Mouse (Mus musculus): ENCODE data around the gene Nyap1.
"Not testable (repeated sequence)": the region's sequence is repeated elsewhere in the genome, so short reads cannot be mapped to it uniquely, and the experiment has no call there.

Gene Nyap1

DNA sequence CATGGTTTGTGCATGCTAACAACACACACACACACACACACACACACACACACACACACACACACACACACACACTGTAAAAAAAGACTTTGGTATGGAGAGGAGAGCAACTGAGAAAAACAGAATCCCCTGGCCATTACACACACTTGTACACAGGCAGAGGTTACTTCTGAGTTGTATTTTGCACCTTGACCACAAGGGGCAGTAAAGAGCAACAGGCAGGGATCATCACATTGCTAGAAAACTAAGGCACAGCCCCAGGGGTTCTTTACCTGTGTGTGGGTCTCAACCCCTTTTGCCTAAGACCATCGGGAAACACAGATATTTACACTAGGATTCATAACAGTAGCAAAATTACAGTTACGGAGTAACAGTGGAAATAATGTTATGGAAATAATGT is 29.3 kb upstream of the Nyap1 start:
- intact Hi-C loops (cut with DNase I) = no loop called here

DNA sequence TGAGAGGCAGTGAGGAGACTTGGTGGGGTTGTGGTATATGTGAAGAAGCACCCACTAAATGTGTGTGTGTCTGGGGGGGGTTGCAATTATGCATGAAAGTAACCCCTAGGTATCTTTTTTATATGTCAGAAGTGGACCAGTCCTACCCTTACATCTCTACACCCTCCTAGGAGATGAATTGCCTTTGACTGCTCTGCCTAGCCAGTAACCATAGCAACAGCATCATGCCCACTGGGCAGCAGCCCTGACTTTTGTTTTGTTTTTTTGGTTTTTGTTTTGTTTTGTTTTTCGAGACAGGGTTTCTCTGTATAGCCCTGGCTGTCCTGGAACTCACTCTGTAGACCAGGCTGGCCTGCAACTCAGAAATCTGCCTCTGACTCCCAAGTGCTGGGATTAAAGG is 27.1 kb upstream of the Nyap1 start:
- intact Hi-C loops (cut with DNase I) = no loop called here

DNA sequence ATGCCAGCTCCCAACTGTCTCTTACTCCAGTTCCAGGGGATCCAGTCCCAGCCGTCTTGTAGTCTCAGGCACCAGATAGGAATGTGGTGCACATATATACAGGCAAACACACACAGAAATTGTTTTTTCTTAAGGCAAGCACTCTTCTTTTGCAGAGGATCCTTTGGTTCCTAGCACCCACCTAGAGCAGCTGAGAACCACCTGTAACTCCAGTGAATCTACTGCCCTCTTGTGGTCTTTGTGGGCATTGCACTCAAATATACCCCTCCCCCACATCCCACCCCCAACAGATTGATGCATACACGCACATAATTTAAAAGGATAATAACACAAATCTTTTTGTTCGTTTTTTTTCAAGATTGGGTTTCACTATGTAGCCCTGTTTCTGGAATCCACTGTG is 24.9 kb upstream of the Nyap1 start:
- intact Hi-C loops (cut with DNase I) = no loop called here

DNA sequence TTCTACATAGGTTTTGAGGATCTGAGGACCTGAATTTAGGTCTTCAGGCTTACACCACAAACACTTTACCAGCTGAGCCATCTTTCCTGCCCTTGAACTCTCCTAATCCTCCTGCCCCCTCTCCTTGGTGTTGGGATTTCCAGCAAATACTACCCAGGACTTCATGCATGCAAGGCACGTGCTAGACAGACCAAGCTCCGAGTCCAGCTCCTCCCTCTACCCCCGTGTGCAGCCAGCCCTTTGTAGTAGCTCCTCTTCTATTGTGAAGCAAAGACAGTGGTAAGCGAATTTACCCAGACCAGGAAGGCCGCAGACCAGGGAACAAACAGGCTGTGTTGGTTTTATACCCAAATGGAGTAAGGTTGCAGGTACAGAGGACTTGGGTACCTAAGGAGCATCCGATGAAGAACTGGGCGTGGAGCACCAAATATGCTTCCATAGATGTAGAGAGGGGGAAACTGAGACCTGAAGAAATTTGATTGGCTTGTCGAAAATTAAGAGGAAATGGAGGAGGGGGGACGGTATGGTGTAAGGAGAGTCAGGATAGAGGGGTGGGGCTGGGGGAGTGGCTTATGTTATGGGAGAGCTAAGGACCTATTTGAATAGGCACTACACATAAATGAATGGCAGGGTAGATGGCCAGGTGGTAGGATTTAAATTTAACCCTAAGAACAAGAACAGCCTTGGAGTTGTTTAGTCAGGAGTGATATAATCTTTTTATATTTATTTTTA is 23.4 kb upstream of the Nyap1 start:
- intact Hi-C loops (cut with DNase I) = no loop called here

DNA sequence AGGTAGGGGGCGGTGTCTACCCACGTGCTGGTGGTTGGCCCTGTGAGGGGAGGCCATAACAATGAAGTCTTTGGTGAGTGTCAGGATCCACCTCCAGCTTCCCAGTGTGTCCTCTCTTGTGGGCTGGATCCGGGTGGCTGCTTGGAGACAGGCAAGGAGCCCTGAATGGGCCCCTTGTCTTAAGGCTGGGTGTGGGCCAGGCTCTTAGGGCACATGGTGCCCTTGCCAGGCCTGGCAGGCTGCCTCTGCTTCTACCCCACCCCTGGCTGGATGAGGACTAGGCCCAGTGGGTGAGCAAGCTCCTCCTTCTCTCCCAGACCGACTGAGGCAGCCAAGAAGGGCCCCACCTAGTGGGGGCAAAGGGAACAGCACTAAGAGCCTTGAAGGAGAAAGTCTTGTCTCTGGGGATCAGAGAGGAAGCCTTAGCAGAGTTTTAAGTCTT is 18.6 kb upstream of the Nyap1 start:
- intact Hi-C loops (cut with DNase I) = no loop called here

DNA sequence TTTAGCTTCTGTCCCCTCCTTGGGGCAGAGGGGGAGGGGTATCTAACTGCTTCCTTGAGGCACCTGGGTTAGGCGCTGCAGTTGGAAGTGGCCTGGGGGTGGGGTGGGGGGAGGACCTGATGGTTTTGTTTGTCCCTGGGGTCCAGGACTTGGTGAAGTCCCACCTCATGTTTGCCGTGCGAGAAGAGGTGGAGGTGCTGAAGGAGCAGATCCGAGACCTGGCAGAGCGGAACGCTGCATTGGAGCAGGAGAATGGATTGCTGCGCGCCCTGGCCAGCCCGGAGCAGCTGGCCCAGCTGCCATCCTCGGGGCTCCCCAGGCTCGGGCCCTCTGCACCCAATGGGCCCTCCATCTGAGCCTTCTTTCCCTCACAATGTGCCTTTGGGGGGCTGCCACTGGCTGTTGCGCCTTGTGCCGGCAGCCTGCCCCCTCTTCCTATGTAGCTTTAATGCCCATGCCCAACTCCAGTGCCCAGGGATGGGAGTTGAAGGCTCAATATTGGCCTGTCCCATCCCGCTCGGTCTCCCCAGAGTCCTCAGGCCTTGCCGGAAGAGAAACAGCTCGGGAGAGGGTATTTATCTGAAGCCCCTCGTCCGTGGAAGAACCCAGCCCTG is 17.6 kb upstream of the Nyap1 start:
- intact Hi-C loops (cut with DNase I) = no loop called here

DNA sequence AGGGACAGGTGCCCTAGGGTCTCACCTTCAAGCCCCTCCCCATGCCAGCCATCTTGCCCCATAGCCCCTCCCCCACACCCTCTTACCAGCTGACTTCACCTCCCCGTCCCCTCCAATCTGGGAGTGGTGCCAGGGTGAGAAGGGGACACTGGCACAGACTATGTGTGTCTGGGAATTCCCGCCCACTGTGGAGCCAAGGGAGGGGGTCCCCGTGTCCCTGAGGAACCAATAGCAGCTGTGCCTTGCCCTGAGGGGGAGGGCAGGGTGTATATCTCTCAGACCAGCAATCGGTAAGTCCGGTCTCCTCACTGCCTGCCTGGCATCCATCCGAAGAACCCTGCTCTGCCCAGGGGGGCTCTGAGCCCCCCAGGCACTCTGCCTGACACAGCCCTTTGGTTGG is 16.5 kb upstream of the Nyap1 start:
- intact Hi-C loops (cut with DNase I) = loop anchor here (2.0 kb wide), 1 partner anchor 101 kb away; no protein-coding TSS in a partner anchor

DNA sequence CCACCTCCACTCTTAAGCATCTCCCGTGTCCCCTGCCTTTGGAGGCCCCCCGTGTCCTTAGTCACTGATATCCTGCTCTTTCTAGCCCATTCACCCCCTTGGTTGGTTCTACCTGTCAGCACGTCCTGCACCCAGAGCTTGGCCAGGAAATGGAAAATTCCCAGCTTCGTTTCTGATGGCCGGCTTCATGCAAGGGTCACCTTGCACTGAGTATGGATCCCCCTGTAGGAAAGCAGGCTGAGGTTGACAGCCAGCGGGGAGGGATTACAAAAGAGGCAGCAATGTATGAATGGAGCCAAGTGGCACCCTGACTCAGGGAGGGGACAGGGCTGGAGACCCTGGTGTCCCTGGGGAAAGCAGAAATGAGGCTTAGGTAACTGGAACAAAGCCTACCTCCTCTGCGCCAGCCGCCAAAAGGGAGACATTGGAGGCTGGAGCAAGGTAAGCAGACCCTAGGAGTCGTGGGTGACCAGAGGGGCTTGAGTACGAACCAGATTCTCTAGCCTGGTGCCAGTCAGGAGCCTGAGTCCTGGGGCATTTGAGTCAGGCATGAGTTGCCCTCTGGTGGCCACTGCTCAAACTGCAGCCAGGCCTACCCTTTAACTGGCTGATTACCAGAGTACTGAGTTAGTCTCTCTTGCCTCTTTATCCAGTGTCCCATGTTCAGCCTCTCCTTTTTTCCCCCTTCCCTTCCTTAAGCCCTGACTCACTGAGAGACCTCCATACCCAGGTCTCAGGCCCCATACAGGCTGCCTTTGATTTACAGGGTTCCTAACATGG is 15.7 kb upstream of the Nyap1 start:
- intact Hi-C loops (cut with DNase I) = loop anchor here (2.0 kb wide), 1 partner anchor 100 kb away; no protein-coding TSS in a partner anchor

DNA sequence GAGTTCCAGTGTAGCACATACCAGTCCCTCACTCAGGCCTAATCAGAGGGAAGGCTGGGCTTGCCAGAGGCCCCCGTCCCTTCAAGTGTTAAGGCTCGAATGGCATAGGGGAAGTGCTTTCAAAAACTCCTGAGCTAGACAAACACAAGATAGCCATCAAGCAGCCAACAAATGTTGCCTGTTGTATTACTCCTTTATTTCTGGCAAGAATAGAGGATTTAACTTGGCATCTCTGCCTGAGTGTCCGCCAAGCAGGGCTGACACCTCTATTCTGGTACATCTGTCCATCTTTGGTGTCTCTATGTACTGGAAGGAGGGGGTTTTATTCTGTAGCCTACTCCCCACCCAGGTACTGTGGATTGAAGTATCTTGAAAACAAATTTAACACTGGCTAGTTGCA is 14.7 kb upstream of the Nyap1 start:
- intact Hi-C loops (cut with DNase I) = loop anchor here (2.0 kb wide), 1 partner anchor 99 kb away; no protein-coding TSS in a partner anchor

DNA sequence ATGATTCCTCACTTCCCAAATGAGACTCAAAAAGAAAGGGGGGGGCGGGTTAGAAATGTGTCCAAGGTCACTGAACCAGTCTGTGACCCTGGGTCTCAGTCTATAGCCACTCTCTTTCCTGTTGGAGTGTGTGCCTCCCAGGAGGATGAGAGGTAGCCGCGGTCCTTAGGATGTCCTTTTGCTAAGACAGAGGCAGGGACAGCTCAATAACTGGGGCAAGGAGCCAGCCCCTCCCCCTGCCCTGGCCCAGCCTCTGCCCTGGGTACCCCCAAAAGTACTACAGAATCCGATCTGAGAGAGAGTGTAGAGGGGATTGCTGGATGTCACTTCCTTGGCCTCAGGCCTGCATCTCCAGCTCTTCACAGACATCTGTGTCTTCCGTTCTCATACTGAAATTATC is 14.0 kb upstream of the Nyap1 start:
- intact Hi-C loops (cut with DNase I) = no loop called here

DNA sequence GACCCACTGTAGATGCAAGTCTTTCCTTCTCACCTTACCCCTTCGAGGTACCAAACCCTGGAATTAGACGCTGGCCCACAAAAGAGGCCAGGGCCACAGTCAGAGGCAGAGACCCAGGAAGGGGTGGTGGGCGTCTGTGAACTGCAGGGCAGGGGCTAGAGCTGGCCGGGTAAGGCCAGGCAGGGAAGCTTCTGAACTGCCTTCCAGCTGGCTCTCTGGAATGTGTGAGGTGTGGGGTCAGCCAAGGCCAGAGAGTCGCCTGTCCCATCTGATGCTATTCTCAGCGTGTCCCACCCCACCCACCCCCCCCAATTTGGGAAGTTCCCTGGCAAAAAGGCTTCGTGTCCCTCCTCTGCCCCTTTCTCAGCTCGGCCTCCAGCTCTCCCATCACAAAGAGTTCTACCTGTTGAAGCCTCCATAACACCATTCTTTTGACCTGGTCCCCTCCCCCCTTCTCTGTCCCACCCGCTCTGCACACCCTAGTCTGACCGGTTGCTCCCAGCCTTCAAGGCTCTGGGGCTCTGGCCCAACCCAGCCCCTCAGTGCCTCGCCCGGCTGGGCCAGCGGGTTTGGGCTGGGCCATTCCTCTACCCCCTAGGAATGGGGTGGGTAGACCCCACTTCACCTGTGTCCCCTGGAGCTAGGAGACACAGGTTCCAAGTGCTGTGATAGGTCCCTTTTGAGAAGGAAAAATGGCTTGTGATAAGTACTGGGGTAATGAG is 11.9 kb upstream of the Nyap1 start:
- intact Hi-C loops (cut with DNase I) = no loop called here

DNA sequence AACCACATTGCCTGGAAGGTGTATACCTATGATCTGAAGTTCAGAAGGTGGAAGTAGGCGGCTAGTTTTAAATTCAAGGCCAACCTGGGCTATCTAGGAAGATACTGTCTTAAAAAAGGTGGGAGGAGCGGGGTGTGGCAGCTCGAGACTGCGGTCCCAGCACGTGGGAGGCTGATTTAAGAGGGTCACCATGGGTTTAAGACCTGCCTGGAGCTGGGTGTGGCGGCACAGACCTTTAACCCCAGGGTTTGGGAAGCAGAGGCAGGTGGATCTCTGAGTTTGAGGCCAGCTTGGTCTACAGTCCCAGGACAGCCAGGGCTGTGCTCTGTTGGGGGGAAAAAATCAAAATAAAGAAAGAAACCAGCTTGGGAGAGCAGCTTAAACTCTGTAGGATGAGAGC is 10.6 kb upstream of the Nyap1 start:
- intact Hi-C loops (cut with DNase I) = no loop called here

DNA sequence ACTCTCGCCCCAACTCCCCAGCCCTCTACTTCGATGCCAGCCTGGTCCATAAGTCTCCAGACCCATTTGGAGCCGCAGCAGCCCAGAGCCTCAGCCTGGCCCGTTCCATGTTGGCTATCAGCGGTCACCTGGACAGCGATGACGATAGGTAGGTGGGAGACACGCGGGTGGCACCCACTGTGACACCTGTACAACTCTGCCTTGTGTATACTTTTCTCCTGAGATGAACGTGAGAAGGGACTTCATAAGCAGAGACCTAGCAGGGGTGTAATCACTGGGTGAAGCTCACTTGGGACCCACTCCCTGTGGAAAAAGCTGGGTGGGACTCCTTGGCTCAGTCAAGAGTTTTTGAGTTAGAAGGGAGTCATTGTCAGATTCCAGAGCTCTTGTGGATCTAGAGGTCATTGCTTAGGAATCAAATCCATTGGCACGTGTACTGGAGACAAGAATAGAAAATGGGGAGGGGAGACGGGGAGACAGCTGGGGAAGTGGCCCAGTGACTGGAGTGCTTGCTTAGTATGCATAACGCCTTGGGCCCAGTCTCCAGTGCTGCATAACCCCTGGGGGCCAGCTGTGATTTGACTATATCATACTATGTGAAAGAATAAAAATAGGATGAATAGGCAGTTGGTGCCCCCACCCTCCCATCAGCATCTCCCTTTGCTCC is 9.9 kb upstream of the Nyap1 start:
- intact Hi-C loops (cut with DNase I) = no loop called here

DNA sequence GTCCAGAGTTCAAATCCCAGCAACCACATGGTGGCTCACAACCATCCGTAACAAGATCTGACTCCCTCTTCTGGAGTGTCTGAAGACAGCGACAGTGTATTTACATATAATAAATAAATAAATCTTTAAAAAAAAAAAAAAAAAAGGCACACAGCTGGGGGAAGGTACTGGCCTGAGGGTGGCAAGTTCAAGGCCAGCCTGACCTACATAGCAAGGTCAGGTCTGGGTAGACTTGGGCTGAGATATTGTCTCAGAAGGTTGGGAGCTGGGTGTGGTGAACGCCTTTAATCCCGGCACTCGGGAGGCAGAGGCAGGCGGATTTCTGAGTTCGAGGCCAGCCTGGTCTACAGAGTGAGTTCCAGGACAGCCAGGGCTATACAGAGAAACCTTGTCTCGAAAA is 8.8 kb upstream of the Nyap1 start:
- intact Hi-C loops (cut with DNase I) = not testable (repeated sequence)

DNA sequence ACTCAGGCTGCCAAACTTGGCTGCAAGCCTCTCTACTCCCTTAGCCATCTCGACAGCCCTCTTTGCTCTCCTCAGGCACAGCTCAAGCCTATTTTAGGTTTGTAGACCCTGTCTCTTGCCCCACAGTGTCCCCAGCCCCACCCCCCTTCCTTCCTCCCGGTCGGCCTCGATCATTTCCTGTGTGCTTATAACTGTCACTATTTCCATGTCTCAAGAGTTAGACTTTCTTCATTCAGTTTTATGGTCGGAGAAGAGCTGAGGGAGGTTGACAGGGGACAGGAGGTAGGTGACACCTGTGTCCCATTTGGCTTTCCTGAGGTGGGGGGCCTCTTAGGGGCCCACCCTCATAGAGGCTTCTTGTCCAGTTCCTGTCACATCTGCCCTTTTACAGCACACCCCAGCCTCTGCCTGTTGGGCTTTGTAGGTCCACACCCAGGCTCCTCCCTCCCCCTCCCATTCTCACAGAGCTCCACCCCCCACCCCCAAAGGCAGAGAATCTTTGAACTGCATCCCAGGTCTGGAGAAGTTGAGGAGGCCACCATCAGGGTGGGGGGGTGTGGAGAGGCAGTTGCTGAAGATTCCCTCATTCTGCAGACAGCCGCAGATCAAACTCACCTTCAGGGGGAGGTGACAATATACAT is 7.9 kb upstream of the Nyap1 start:
- intact Hi-C loops (cut with DNase I) = loop anchor here (5.0 kb wide), 1 partner anchor 62 kb away; no protein-coding TSS in a partner anchor

DNA sequence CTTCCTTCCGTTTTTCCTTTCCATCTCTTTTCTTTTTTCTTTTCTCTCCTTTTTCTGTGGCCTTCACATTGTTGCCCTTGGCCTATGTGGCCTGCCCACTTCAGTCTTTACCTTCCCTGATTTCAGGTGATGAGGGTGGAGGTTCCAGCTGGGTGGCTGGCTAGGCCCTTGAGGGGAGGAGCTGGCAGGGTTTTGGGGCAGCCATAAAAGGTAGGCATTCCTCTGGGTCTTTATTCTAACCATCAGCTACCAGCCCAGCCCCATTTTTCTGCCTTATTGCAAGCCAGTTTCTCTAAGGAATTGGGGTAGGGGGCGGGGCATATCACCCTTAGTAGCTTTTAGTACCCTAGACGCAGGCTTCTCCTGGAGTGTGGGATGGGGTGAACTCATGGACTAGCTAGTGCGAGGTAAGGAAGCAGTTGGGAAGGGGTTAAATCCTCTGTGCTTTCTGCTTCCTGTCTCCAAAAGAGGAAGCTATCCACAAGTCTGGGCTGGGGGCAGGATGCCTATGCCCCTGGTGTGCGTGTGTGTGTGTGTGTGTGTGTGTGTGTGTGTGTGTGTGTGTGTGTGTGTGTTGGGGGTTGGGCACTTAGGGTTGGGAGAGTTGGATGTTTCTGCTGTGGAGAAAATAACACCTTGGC is 6.8 kb upstream of the Nyap1 start:
- intact Hi-C loops (cut with DNase I) = loop anchor here (5.0 kb wide), 1 partner anchor 61 kb away; no protein-coding TSS in a partner anchor

DNA sequence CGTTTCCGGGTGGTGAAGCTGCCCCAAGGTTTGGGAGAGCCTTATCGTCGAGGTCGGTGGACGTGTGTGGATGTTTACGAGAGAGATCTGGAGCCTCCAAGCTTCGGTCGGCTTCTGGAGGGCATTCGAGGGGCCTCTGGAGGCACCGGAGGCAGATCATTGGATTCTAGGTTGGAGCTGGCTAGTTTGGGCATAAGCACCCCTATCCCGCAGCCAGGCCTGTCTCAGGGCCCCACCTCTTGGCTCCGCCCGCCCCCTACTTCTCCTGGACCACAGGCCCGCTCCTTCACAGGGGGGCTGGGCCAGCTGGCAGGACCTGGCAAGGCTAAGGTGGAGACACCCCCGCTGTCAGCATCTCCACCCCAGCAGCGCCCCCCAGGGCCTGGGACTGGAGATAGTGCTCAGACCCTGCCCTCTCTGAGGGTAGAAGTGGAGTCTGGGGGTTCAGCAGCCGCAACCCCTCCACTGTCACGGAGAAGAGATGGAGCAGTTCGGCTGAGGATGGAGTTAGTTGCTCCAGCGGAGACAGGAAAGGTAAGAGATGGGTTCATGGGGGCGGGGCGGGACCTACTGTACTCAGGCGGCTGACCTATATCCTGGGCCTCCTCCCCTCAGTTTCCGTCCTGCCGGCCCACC is 6.0 kb upstream of the Nyap1 start:
- intact Hi-C loops (cut with DNase I) = loop anchor here (5.0 kb wide), 1 partner anchor 60 kb away; no protein-coding TSS in a partner anchor

DNA sequence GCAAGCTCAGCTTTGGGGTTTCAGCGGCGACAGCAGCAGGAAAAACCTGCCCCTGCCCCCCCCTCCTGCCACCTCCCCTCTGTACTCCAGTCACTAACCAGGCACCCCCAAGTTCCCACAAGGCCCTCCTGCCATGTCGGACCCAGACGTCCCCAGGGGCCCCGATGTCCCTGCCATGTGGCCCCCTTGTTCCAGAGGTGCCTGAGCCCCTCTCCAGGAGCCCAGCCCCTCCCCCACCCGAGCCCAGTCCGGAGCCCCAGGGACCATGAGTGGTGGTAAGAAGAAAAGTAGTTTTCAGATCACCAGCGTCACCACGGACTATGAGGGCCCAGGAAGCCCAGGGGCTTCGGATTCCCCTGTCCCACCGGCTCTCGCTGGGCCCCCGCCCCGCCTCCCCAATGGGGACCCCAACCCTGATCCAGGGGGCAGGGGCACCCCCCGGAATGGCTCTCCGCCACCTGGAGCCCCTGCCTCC is 5.5 kb upstream of the Nyap1 start:
- intact Hi-C loops (cut with DNase I) = loop anchor here (5.0 kb wide), 1 partner anchor 60 kb away; no protein-coding TSS in a partner anchor

DNA sequence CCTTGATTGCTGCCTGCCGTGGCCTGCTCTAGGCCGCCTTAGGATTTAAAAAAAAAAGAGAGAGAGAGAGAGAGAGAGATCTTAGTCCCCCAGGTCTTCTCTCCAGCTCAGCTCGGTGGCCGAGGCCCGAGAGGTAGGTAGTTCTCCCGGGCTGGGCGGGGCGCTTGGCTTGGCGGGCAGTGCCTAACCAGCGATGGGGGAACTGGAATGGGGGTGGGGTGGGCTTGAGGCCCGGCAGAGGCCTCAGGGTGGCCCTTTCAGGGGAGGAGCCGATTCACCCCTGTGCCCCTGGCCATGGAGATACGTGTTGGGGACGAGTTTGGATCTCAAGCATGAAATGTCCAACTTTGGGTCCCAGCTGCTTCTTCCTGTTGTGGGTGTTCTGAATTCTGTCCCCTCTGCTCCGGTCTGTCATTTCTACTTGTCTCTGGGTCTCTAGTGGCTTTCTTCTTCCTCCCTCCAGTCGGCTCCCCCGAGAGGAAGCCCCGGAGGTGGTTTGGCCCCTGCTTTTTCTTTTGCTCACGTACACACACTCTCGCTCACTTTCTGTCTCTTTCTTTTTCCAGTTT is 5.0 kb upstream of the Nyap1 start:
- intact Hi-C loops (cut with DNase I) = loop anchor here (5.0 kb wide), 1 partner anchor 59 kb away; no protein-coding TSS in a partner anchor

Measured in adrenal gland (tissue).